Mouse (Mus musculus) olfactory bulb, adult 2 months (tissue): ENCODE results near the gene Gm45785. TPM values are rescaled to one million over a fixed set of nuclear protein-coding genes. Genes with fewer than 3 reads are reported as not detected.

Source experiments
- H3K27ac ChIP-seq: fragments of 200-500 bp; 2 replicates; pipeline ENCODE4 v1.5.1; 2012; ENCODE audit warnings: low read depth, low read length; ENCODE audit not compliant: insufficient read depth
- H3K4me1 ChIP-seq: fragments of 200-500 bp; 2 replicates; pipeline ENCODE4 v1.6.1; 2012; ENCODE audit warnings: low read length; ENCODE audit not compliant: control insufficient read depth, insufficient read depth
- H3K4me3 ChIP-seq: fragments of 200-500 bp; 2 replicates; pipeline ENCODE4 v1.5.1; 2012; ENCODE audit warnings: mild to moderate bottlenecking, low read depth, low read length, moderate library complexity; ENCODE audit not compliant: insufficient read depth
- CTCF ChIP-seq: fragments of 200-500 bp; IDR thresholded peaks from 2 replicates; pipeline ENCODE4 v1.5.1; 2012; ENCODE audit warnings: low read depth, mild to moderate bottlenecking, low read length, moderate library complexity; ENCODE audit not compliant: insufficient read depth
- POLR2A ChIP-seq: fragments of 200-500 bp; IDR thresholded peaks from 2 replicates; pipeline ENCODE4 v1.6.1; 2012; ENCODE audit warnings: mild to moderate bottlenecking, low read depth, low read length, moderate library complexity; ENCODE audit not compliant: insufficient read depth
- WGBS: fragments of 180-500 bp; shearing (Covaris S2); methylation state at CpG from one replicate; pipeline ENCODE4 v1.1.7; 2018; 5-methylcytosine and 5-hydroxymethylcytosine counted together
- polyA plus RNA-seq: library from polyadenylated mRNA; stranded (reverse); fragments of >200 nt; gene quantifications from 2 replicates; pipeline ENCODE4 v1.2.4, GENCODE M21; 2012; ENCODE audit warnings: low replicate concordance; ENCODE audit not compliant: missing spikeins, insufficient read depth, insufficient read length

Gm45785 gene
- polyA plus RNA-seq, 1 experiment = not detected

DNA sequence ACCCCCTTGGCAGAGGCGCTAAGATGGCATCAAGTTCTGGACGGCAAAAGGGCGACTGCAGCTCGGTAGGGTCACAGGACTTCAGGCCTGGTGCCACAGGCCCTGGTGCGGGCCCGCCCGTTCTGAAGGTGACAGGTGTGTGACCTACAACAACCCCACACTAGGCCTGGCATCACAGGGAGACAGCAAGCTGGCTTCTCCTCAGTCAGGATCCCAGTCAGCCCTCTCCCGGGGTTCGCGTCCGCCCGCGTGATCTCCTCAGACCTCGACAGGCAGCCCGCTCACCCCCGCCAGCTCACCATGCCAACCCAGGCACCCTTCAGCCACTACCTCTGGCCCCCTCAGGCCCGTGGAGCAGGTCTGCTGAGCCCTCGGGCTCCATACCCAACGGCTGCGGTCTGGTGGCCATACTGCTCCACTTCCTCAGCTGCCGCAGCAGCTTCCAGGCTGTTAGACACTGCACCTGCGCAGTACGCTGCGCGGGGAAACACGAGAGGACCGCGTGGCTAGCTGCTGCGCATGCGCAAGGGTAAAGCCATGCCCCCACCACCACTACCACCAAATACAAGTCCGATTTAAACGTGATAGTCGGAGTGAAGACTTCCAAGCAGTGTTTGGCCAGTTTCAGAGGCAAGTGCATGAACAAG, 68.6 kb downstream of the Gm45785 start, which contains the start of gene Syce1:
Gene Syce1 (minus strand): TSS at position 447 of the 647 bp plus-strand sequence.
- WGBS = 88% methylated on average over 33 of the region's 33 CpGs
- no peaks in the 10 kb centered on the region for H3K4me1 ChIP-seq
- no peak within 1 kb of the TSS for H3K27ac ChIP-seq
- no peak within 1 kb of the TSS for H3K4me3 ChIP-seq
- TF ChIP-seq CTCF (no peak), POLR2A (no peak)

DNA sequence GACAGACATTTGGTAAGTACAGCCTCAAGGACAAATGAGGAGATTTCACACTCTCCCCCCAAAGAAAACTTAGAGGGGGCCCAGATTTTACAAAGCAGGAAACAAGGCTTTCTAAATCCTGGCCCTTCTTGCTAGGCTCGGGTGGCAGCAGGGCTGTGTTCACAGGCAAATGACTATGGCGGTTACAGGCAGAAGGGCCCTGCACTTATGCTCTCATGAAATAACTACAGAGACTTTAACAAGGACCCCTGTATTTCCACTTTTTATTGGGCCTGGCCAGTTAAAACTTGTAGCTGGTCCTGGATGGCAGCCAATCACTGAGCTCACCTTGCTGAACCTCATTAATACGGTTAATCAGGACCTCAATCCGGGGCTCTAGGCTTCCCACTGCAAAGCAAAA, 75.6 kb downstream of the Gm45785 start:
- no peak overlapping the region for H3K27ac ChIP-seq
- WGBS = 58% methylated on average over 4 of the region's 4 CpGs
- TF ChIP-seq CTCF = no peak
- no peak for TF ChIP-seq POLR2A
- peaks cover 6% of the 10 kb centered on the region; the same call in 1 of the 2 replicates for H3K4me1 ChIP-seq
- H3K4me3 ChIP-seq = no peak overlapping the region

Other genes starting within 250 kb of the Gm45785 start
- gene Olfr61, start 227.4 kb downstream of the Gm45785 start, polyA plus RNA-seq = not detected in 2 replicates
- not detected in 2 replicates for gene Olfr53, start 209.9 kb downstream of the Gm45785 start, polyA plus RNA-seq
- gene Olfr539, start 196.4 kb downstream of the Gm45785 start, polyA plus RNA-seq = not detected in 2 replicates
- not detected in 2 replicates for gene Olfr45, start 174.4 kb downstream of the Gm45785 start, polyA plus RNA-seq
- gene Olfr541, start 159.1 kb downstream of the Gm45785 start, polyA plus RNA-seq = not detected in 2 replicates
- gene Cyp2e1, start 92.6 kb downstream of the Gm45785 start, polyA plus RNA-seq = not detected in 2 replicates
- gene Syce1, start 68.5 kb downstream of the Gm45785 start, polyA plus RNA-seq = not detected in 2 replicates
- gene Zfp941, start 34.2 kb downstream of the Gm45785 start, polyA plus RNA-seq = not detected in 2 replicates
- not detected in 2 replicates for gene Urah, start 21.3 kb downstream of the Gm45785 start, polyA plus RNA-seq
- not detected in 2 replicates for gene Scgb1c1, start 10.8 kb downstream of the Gm45785 start, polyA plus RNA-seq
- gene Odf3, start 8.5 kb downstream of the Gm45785 start, polyA plus RNA-seq = not detected in 2 replicates
- gene Ric8a, start 626 bp upstream of the Gm45785 start, polyA plus RNA-seq = not detected in 2 replicates
- not detected in 2 replicates for gene Bet1l, start 1.2 kb upstream of the Gm45785 start, polyA plus RNA-seq
- gene Psmd13, start 25.6 kb upstream of the Gm45785 start, polyA plus RNA-seq = not detected in 2 replicates
- gene Sirt3, start 26.0 kb upstream of the Gm45785 start, polyA plus RNA-seq = not detected in 2 replicates
- not detected in 2 replicates for gene Cox8b, start 44.1 kb upstream of the Gm45785 start, polyA plus RNA-seq
- not detected in 2 replicates for gene Nlrp6, start 64.6 kb upstream of the Gm45785 start, polyA plus RNA-seq
- not detected in 2 replicates for gene Pgghg, start 85.1 kb upstream of the Gm45785 start, polyA plus RNA-seq
- not detected in 2 replicates for gene Ifitm5, start 94.0 kb upstream of the Gm45785 start, polyA plus RNA-seq
- gene Gm45717, start 99.6 kb upstream of the Gm45785 start, polyA plus RNA-seq = not detected in 2 replicates
- gene Ifitm2, start 99.7 kb upstream of the Gm45785 start, polyA plus RNA-seq = not detected in 2 replicates
- gene Ifitm1, start 110.9 kb upstream of the Gm45785 start, polyA plus RNA-seq = not detected in 2 replicates
- gene Ifitm3, start 154.4 kb upstream of the Gm45785 start, polyA plus RNA-seq = not detected in 2 replicates
- not detected in 2 replicates for gene Ifitm6, start 161.6 kb upstream of the Gm45785 start, polyA plus RNA-seq
- gene Gm17387, start 172.8 kb upstream of the Gm45785 start, polyA plus RNA-seq = not detected in 2 replicates
- gene B4galnt4, start 204.8 kb upstream of the Gm45785 start, polyA plus RNA-seq = not detected in 2 replicates
- not detected in 2 replicates for gene Pkp3, start 221.9 kb upstream of the Gm45785 start, polyA plus RNA-seq
- gene Sigirr, start 244.2 kb upstream of the Gm45785 start, polyA plus RNA-seq = not detected in 2 replicates